ENCODE assay signal across 8 mouse cellular contexts in genomic region chr5:45668324-45668723, GRCm38 (mm10). TPM values are rescaled to one million over a fixed set of nuclear protein-coding genes. Genes with fewer than 3 reads are reported as not detected.
DNase-seq lines count a peak whose midpoint lies in the region; ATAC-seq and TF ChIP-seq lines count a peak whose summit lies in the region.

No protein-coding gene starts in this region.

- no peaks in the 10 kb centered on the region; the same call in 1 of the 2 replicates for H3K4me1 ChIP-seq in forebrain, postnatal 0 days (ENCODE audit: insufficient read depth)
- H3K4me1 ChIP-seq in liver, postnatal 0 days (ENCODE audit: insufficient read depth): no peaks in the 10 kb centered on the region

- no peaks in the 10 kb centered on the region for H3K36me3 ChIP-seq in forebrain, postnatal 0 days (ENCODE audit: insufficient read depth)
- H3K36me3 ChIP-seq in liver, postnatal 0 days (replicated peaks; ENCODE audit: insufficient read depth, low read length): peaks cover 6% of the 10 kb centered on the region; the same call in 1 of the 2 replicates

- H3K27ac ChIP-seq in layer of hippocampus, adult 2 months: no peak overlapping the region
- no peak overlapping the region for H3K27ac ChIP-seq in forebrain, postnatal 0 days (ENCODE audit: low read depth, low read length)
- no peak overlapping the region for H3K27ac ChIP-seq in liver, postnatal 0 days (ENCODE audit: low read depth)

- WGBS in forebrain, postnatal 0 days: 7% methylated on average over 3 of the region's 3 CpGs
- 29% methylated on average over 3 of the region's 3 CpGs for WGBS in liver, postnatal 0 days (ENCODE audit: insufficient replicate concordance)

- DNase-seq in layer of hippocampus, adult 2 months (ENCODE audit: low spot score in 2 of 2): peak; percentile 34 to 45
- DNase-seq in layer of hippocampus, adult 9-11 months: no peak
- DNase-seq in R1 (ENCODE audit: low read depth, low spot score): peak; percentile 34
- DNase-seq in forebrain, postnatal 0 days: peak; percentile 54
- no peak for DNase-seq in liver, postnatal 0 days
- DNase-seq in right cerebral cortex, postnatal 14 days: no peak
- DNase-seq in layer of hippocampus, postnatal 36 days: no peak

- H3K4me2 ChIP-seq in forebrain, postnatal 0 days (ENCODE audit: low read depth): peak overlapping the region; percentile 99; the same call in 1 of the 2 replicates
- peak overlapping the region; percentile 78 for H3K4me2 ChIP-seq in liver, postnatal 0 days (ENCODE audit: low read depth, low read length)

- TF ChIP-seq CTCF in layer of hippocampus, adult 2 months (conservative IDR thresholded peaks at IDR 0.05): peak; percentile 88
- peak; percentile 64 for TF ChIP-seq CTCF in forebrain, postnatal 0 days (IDR thresholded peaks at IDR 0.05; ENCODE audit: low read depth)
- peak; percentile 67 for TF ChIP-seq CTCF in liver, postnatal 0 days (IDR thresholded peaks at IDR 0.05; ENCODE audit: low read depth)

- H3K27me3 ChIP-seq in forebrain, postnatal 0 days (ENCODE audit: insufficient read depth, low read length): no peaks in the 10 kb centered on the region
- no peaks in the 10 kb centered on the region for H3K27me3 ChIP-seq in liver, postnatal 0 days (ENCODE audit: insufficient read depth, low read length)

- TF ChIP-seq EP300 in liver, postnatal 0 days (IDR thresholded peaks at IDR 0.05; ENCODE audit: low read depth): no peak

- no peak overlapping the region; the same call in 1 of the 2 replicates for H3K4me3 ChIP-seq in layer of hippocampus, adult 2 months
- H3K4me3 ChIP-seq in forebrain, postnatal 0 days (ENCODE audit: low read depth, low read length): 0 out of 2 replicates have a peak overlapping the region, but pooled peaks have one; percentile 73
- H3K4me3 ChIP-seq in liver, postnatal 0 days (ENCODE audit: low read depth, low read length): peak overlapping the region; percentile 83

- ATAC-seq in forebrain, postnatal 0 days: no peak
- no peak for ATAC-seq in liver, postnatal 0 days
- ATAC-seq in erythroid progenitor cell, adult 5-6 weeks (replicated peaks; ENCODE audit: low FRiP score, poor library complexity, severe bottlenecking): no peak

- H3K9ac ChIP-seq in forebrain, postnatal 0 days: no peak overlapping the region
- H3K9ac ChIP-seq in liver, postnatal 0 days (replicated peaks): no peak overlapping the region; the same call in 1 of the 2 replicates

- H3K9me3 ChIP-seq in forebrain, postnatal 0 days (ENCODE audit: low read length): no peaks in the 10 kb centered on the region
- H3K9me3 ChIP-seq in liver, postnatal 0 days (ENCODE audit: low read length): no peaks in the 10 kb centered on the region

RNA-seq across cellular contexts. Expression of gene Ncapg, which starts 1.4 kb away (rescaled TPM):
- total RNA-seq in layer of hippocampus, adult 2 months (2021): under 1 TPM; 0.32 to 0.79 TPM
- 3.8 and 5.7 TPM in 2 replicates for total RNA-seq in forebrain, postnatal 0 days (2014; rRNA removed)
- 3.5 and 4.4 TPM in 2 replicates for polyA plus RNA-seq in forebrain, postnatal 0 days (2015; fragmentation: Nextera tagmentation; extraction: Ambion mirVana)
- polyA plus RNA-seq in liver, postnatal 0 days (2015; fragmentation: Nextera tagmentation; extraction: Ambion mirVana): 20.3 and 24.1 TPM in 2 replicates
- total RNA-seq in erythroid progenitor cell, adult 5-6 weeks (2015; ENCODE audit: low replicate concordance): 382 and 401 TPM in 2 replicates
- 362 and 411 TPM in 2 replicates for total RNA-seq in erythroid progenitor cell, adult 5-6 weeks (2017; ENCODE audit: low replicate concordance)
- under 1 TPM; 0.30 to 0.38 TPM for total RNA-seq in layer of hippocampus, postnatal 36 days (2021)

RNA-seq across cellular contexts. Expression of gene Fam184b, which starts 28.9 kb away (rescaled TPM):
- total RNA-seq in layer of hippocampus, adult 2 months (2021): 1 to 10 TPM; 6.9 to 8.3 TPM
- total RNA-seq in forebrain, postnatal 0 days (2014; rRNA removed): 8.5 and 8.9 TPM in 2 replicates
- 5.7 and 8.0 TPM in 2 replicates for polyA plus RNA-seq in forebrain, postnatal 0 days (2015; fragmentation: Nextera tagmentation; extraction: Ambion mirVana)
- polyA plus RNA-seq in liver, postnatal 0 days (2015; fragmentation: Nextera tagmentation; extraction: Ambion mirVana): 0.06 and 0.07 TPM in 2 replicates
- total RNA-seq in erythroid progenitor cell, adult 5-6 weeks (2015; ENCODE audit: low replicate concordance): not detected in 2 replicates
- not detected in 2 replicates for total RNA-seq in erythroid progenitor cell, adult 5-6 weeks (2017; ENCODE audit: low replicate concordance)
- 1 to 10 TPM; 6.8 to 7.4 TPM for total RNA-seq in layer of hippocampus, postnatal 36 days (2021)

Comparison
In these comparisons a context has a peak if more than half of its experiments do, and no peak if none do; other contexts are left out.
1. DNase-seq: peak in layer of hippocampus, adult 2 months (2 of 2), R1 (single experiment) and forebrain, postnatal 0 days (single experiment); none in layer of hippocampus, adult 9-11 months (single experiment), liver, postnatal 0 days (single experiment), right cerebral cortex, postnatal 14 days (single experiment) and layer of hippocampus, postnatal 36 days (0 of 2).
2. RNA of gene Ncapg, which starts 1.4 kb away (total RNA-seq): 362 to 411 TPM in erythroid progenitor cell, adult 5-6 weeks; 3.8 to 5.7 TPM in forebrain, postnatal 0 days, 0.32 to 0.79 TPM in layer of hippocampus, adult 2 months and 0.30 to 0.38 TPM in layer of hippocampus, postnatal 36 days; every median in the first group is over 10 times any median in the second.
3. Peak in every context shown above with its lines, with median percentiles within 50 percentile points of each other: CTCF ChIP-seq.